Comparison of ENCODE assay signal across 19 mouse cellular contexts in genomic region chr16:10960916-10961315, GRCm38 (mm10).
DNase-seq lines count a peak whose midpoint lies in the region; ATAC-seq and TF ChIP-seq lines count a peak whose summit lies in the region.
"Had no signal": no experiment of that assay in that cellular context is flagged by ENCODE, and none has a peak within 500 bp of the region (broad histone marks: within the 10 kb centered on the region; RNA-seq: fewer than 3 reads in every experiment).

No protein-coding gene starts in this region.

- H3K4me2 ChIP-seq in embryonic facial prominence, embryonic 13.5 days = no peak overlapping the region
- H3K4me2 ChIP-seq: forebrain, embryonic 15.5 days; heart, embryonic 11.5 days; intestine, embryonic 15.5 days had no signal

- H3K9me3 ChIP-seq in embryonic facial prominence, embryonic 13.5 days = no peaks in the 10 kb centered on the region
- H3K9me3 ChIP-seq in embryonic facial prominence, embryonic 10.5 days = no peaks in the 10 kb centered on the region
- H3K9me3 ChIP-seq: forebrain, embryonic 15.5 days; G1E; intestine, embryonic 15.5 days had no signal

- H3K4me3 ChIP-seq in embryonic facial prominence, embryonic 13.5 days = no peak overlapping the region
- H3K4me3 ChIP-seq in embryonic facial prominence, embryonic 10.5 days = no peak overlapping the region
- no peak overlapping the region for H3K4me3 ChIP-seq in thymus, adult 2 months (ENCODE audit: control insufficient read depth, insufficient read depth, low read length)
- H3K4me3 ChIP-seq: forebrain, embryonic 15.5 days; heart, adult 2 months; intestine, embryonic 15.5 days had no signal

- no peaks in the 10 kb centered on the region for H3K27me3 ChIP-seq in embryonic facial prominence, embryonic 13.5 days
- H3K27me3 ChIP-seq in embryonic facial prominence, embryonic 10.5 days (replicated peaks; ENCODE audit: low read depth, poor library complexity, severe bottlenecking) = no peaks in the 10 kb centered on the region
- no peaks in the 10 kb centered on the region; the same call in 1 of the 2 replicates for H3K27me3 ChIP-seq in thymus, adult 2 months (ENCODE audit: control insufficient read depth, insufficient read depth, low read length)
- H3K27me3 ChIP-seq: forebrain, embryonic 15.5 days; intestine, embryonic 15.5 days had no signal

- no peak for ATAC-seq in embryonic facial prominence, embryonic 13.5 days (ENCODE audit: insufficient number of reproducible peaks, insufficient read depth, low FRiP score, low TSS enrichment, low read depth)
- ATAC-seq: activated CD4-positive, CD25-positive, alpha-beta regulatory T cell, adult 4 months; forebrain, embryonic 15.5 days; intestine, embryonic 15.5 days had no signal

- peak overlapping the region; percentile 44; the same call in 1 of the 2 replicates for H3K27ac ChIP-seq in embryonic facial prominence, embryonic 13.5 days
- H3K27ac ChIP-seq in embryonic facial prominence, embryonic 10.5 days (replicated peaks) = no peak overlapping the region
- no peak overlapping the region for H3K27ac ChIP-seq in thymus, adult 2 months (ENCODE audit: control insufficient read depth, insufficient read depth, low read length)
- H3K27ac ChIP-seq: heart, adult 2 months; intestine, embryonic 15.5 days had no signal

- no peak for TF ChIP-seq CTCF in thymus, adult 2 months (IDR thresholded peaks at IDR 0.05; ENCODE audit: borderline replicate concordance, control insufficient read depth, extremely low read depth, insufficient read depth, low read length, poor library complexity)

- TF ChIP-seq POLR2A in thymus, adult 2 months (IDR thresholded peaks at IDR 0.05; ENCODE audit: control insufficient read depth, extremely low read depth, insufficient read depth, low read length, poor library complexity) = no peak

- no peak for DNase-seq in embryonic facial prominence, embryonic 10.5 days (ENCODE audit: low spot score)
- DNase-seq in thymus, postnatal 14 days = peak; percentile 7
- DNase-seq in thymus, adult 2 months = no peak
- DNase-seq in brain, adult 2 months (ENCODE audit: low read depth, low spot score) = peak; percentile 19
- DNase-seq in adrenal gland, adult 2 months = no peak
- DNase-seq in lung, postnatal 14 days = no peak
- DNase-seq: adrenal gland, postnatal 25 days; B cell, adult 2 months; cerebellum, adult 11-12 months; cerebellum, adult 9-11 months; cerebellum, postnatal 36 days; heart, adult 2 months; kidney, adult 18-20 months had no signal

- 93% methylated on average over 10 of the region's 10 CpGs for WGBS in embryonic facial prominence, embryonic 13.5 days
- 94% methylated on average over 10 of the region's 10 CpGs for whole genome bisulfite sequencing in embryonic facial prominence, embryonic 10.5 days
- WGBS in thymus, adult 2 months = 98% methylated on average over 10 of the region's 10 CpGs

- no peak overlapping the region for H3K9ac ChIP-seq in embryonic facial prominence, embryonic 13.5 days
- H3K9ac ChIP-seq: forebrain, embryonic 15.5 days; intestine, embryonic 15.5 days had no signal

- H3K36me3 ChIP-seq in embryonic facial prominence, embryonic 13.5 days = peaks cover 69% of the 10 kb centered on the region
- peaks cover 97% of the 10 kb centered on the region for H3K36me3 ChIP-seq in embryonic facial prominence, embryonic 10.5 days (replicated peaks)
- H3K36me3 ChIP-seq in thymus, adult 2 months (ENCODE audit: control insufficient read depth, insufficient read depth, low read length) = no peaks in the 10 kb centered on the region
- H3K36me3 ChIP-seq: forebrain, embryonic 15.5 days; G1E had no signal

- peaks cover 39% of the 10 kb centered on the region for H3K4me1 ChIP-seq in embryonic facial prominence, embryonic 13.5 days
- H3K4me1 ChIP-seq in embryonic facial prominence, embryonic 10.5 days = peaks cover 25% of the 10 kb centered on the region
- H3K4me1 ChIP-seq in thymus, adult 2 months (replicated peaks; ENCODE audit: control insufficient read depth, insufficient read depth, low read length) = peaks cover 15% of the 10 kb centered on the region; the same call in 1 of the 2 replicates
- H3K4me1 ChIP-seq: intestine, embryonic 15.5 days had no signal

Comparison
In these comparisons a context has a peak if more than half of its experiments do, and no peak if none do; other contexts are left out.
1. DNase-seq: peak in thymus, postnatal 14 days (single experiment) and brain, adult 2 months (single experiment); none in embryonic facial prominence, embryonic 10.5 days (single experiment), thymus, adult 2 months (single experiment), adrenal gland, adult 2 months (single experiment) and lung, postnatal 14 days (single experiment).